ENCODE assay signal across 24 mouse cellular contexts in the genomic region with DNA sequence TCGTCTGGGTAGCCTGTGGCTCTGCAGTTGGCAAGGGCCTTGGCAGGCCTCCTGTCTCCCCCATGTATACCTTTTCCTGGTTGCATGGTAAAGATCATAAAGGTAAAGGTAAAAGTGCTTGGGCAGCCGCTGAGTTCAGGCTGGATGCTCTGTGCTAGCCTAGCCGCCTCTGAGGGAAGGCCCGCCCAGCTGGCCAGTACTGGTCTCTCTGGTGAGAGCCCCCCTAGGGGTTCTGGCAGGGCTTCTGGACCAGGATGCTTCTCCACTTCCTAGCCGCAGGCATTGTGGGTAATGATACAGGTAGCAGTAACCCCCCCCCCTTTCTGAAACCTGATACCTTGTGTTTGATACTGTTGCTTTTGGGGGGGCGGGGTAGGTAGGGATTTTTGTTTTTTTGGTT.
DNase-seq lines count a peak whose midpoint lies in the region; ATAC-seq and TF ChIP-seq lines count a peak whose summit lies in the region.
"Had no signal": no experiment of that assay in that cellular context is flagged by ENCODE, and none has a peak within 500 bp of the region (broad histone marks: within the 10 kb centered on the region; RNA-seq: fewer than 3 reads in every experiment).

No protein-coding gene starts in this region.

- TF ChIP-seq POLR2A in testis, adult 2 months (IDR thresholded peaks at IDR 0.05; ENCODE audit: control insufficient read depth, low read depth, low read length) = no peak
- TF ChIP-seq POLR2A in heart, adult 2 months (IDR thresholded peaks at IDR 0.05; ENCODE audit: insufficient read depth, low read depth, low read length) = no peak

- ATAC-seq in kidney, embryonic 14.5 days (ENCODE audit: low FRiP score, low TSS enrichment) = peak; percentile 66; the same call in 1 of the 2 replicates
- ATAC-seq in kidney, embryonic 16.5 days (ENCODE audit: low FRiP score, low TSS enrichment) = peak; percentile 63; the same call in 1 of the 2 replicates
- ATAC-seq: activated CD4-positive, CD25-positive, alpha-beta regulatory T cell, adult 4 months; CD4-positive, CD25-positive, alpha-beta regulatory T cell, adult 4 months; forebrain, embryonic 14.5 days; forebrain, embryonic 16.5 days; Patski had no signal

- intact Hi-C loops in heart, adult 2 months (cut with DNase I) = no loop called here

- H3K27me3 ChIP-seq in kidney, embryonic 14.5 days (ENCODE audit: control insufficient read depth, insufficient read depth, low read length) = no peaks in the 10 kb centered on the region
- no peaks in the 10 kb centered on the region for H3K27me3 ChIP-seq in kidney, embryonic 16.5 days (ENCODE audit: insufficient read depth, low read length)
- H3K27me3 ChIP-seq in testis, adult 2 months (ENCODE audit: control insufficient read depth, insufficient read depth, low read length) = no peaks in the 10 kb centered on the region
- no peaks in the 10 kb centered on the region for H3K27me3 ChIP-seq in heart, adult 2 months (ENCODE audit: control insufficient read depth, insufficient read depth, low read length)
- H3K27me3 ChIP-seq: CH12.LX; embryonic facial prominence, embryonic 12.5 days; forebrain, embryonic 12.5 days; Patski had no signal

- no peaks in the 10 kb centered on the region for H3K4me1 ChIP-seq in kidney, embryonic 14.5 days (ENCODE audit: control insufficient read depth, insufficient read depth, low read length)
- H3K4me1 ChIP-seq in kidney, embryonic 16.5 days (ENCODE audit: insufficient read depth, low read length) = peaks cover 10% of the 10 kb centered on the region; the same call in 1 of the 2 replicates
- H3K4me1 ChIP-seq in testis, adult 2 months (ENCODE audit: control insufficient read depth, insufficient read depth, low read length) = peaks cover 2% of the 10 kb centered on the region
- H3K4me1 ChIP-seq in heart, adult 2 months (ENCODE audit: control insufficient read depth, insufficient read depth, low read length) = no peaks in the 10 kb centered on the region; the same call in 1 of the 2 replicates
- H3K4me1 ChIP-seq: embryonic facial prominence, embryonic 12.5 days had no signal

- TF ChIP-seq CTCF in testis, adult 2 months (IDR thresholded peaks at IDR 0.05; ENCODE audit: control insufficient read depth, insufficient read depth, insufficient replicate concordance, low read depth, low read length) = no peak
- no peak for TF ChIP-seq CTCF in heart, adult 2 months (IDR thresholded peaks at IDR 0.05)

- H3K79me2 ChIP-seq in heart, adult 2 months (replicated peaks; ENCODE audit: control insufficient read depth, insufficient read depth, low read length) = no peaks in the 10 kb centered on the region

- 77% methylated on average over 6 of the region's 6 CpGs for WGBS in kidney, embryonic 14.5 days
- 79% methylated on average over 6 of the region's 6 CpGs for WGBS in kidney, embryonic 16.5 days
- WGBS in heart, adult 2 months = 93% methylated on average over 6 of the region's 6 CpGs

- H3K9ac ChIP-seq in kidney, embryonic 14.5 days (ENCODE audit: low read depth, low read length) = no peak overlapping the region
- H3K9ac ChIP-seq in kidney, embryonic 16.5 days (replicated peaks; ENCODE audit: low read length) = no peak overlapping the region
- H3K9ac ChIP-seq in heart, adult 2 months (ENCODE audit: low read depth, low read length) = no peak overlapping the region
- H3K9ac ChIP-seq: embryonic facial prominence, embryonic 12.5 days; forebrain, embryonic 12.5 days had no signal

- H3K4me3 ChIP-seq in kidney, embryonic 14.5 days (ENCODE audit: low read length) = no peak overlapping the region
- H3K4me3 ChIP-seq in kidney, embryonic 16.5 days (ENCODE audit: low read length) = no peak overlapping the region
- peak overlapping the region; percentile 58 for H3K4me3 ChIP-seq in testis, adult 2 months (ENCODE audit: control insufficient read depth, low read depth, low read length)
- no peak overlapping the region for H3K4me3 ChIP-seq in heart, adult 2 months
- H3K4me3 ChIP-seq: embryonic facial prominence, embryonic 10.5 days; embryonic facial prominence, embryonic 12.5 days; forebrain, embryonic 12.5 days had no signal

- peaks cover 32% of the 10 kb centered on the region for H3K36me3 ChIP-seq in kidney, embryonic 14.5 days (ENCODE audit: control insufficient read depth, insufficient read depth, low read length)
- H3K36me3 ChIP-seq in kidney, embryonic 16.5 days (ENCODE audit: insufficient read depth, low read length) = peaks cover 31% of the 10 kb centered on the region
- H3K36me3 ChIP-seq in testis, adult 2 months (ENCODE audit: control insufficient read depth, insufficient read depth, low read length) = no peaks in the 10 kb centered on the region
- H3K36me3 ChIP-seq in heart, adult 2 months (ENCODE audit: control insufficient read depth, insufficient read depth, low read length) = no peaks in the 10 kb centered on the region
- H3K36me3 ChIP-seq: G1E had no signal

- H3K27ac ChIP-seq in kidney, embryonic 14.5 days (ENCODE audit: low read depth, low read length) = no peak overlapping the region
- H3K27ac ChIP-seq in kidney, embryonic 16.5 days (ENCODE audit: low read length) = peak overlapping the region; percentile 43; the same call in 1 of the 2 replicates
- no peak overlapping the region for H3K27ac ChIP-seq in testis, adult 2 months (ENCODE audit: control insufficient read depth, insufficient read depth, low read depth, low read length)
- no peak overlapping the region for H3K27ac ChIP-seq in heart, adult 2 months
- H3K27ac ChIP-seq: embryonic facial prominence, embryonic 10.5 days; embryonic facial prominence, embryonic 12.5 days; forebrain, embryonic 12.5 days had no signal

- no peaks in the 10 kb centered on the region for H3K9me3 ChIP-seq in kidney, embryonic 14.5 days (ENCODE audit: control insufficient read depth, low read length)
- no peaks in the 10 kb centered on the region for H3K9me3 ChIP-seq in kidney, embryonic 16.5 days (ENCODE audit: low read length)
- H3K9me3 ChIP-seq: embryonic facial prominence, embryonic 10.5 days; embryonic facial prominence, embryonic 12.5 days; forebrain, embryonic 12.5 days had no signal

- no peak for TF ChIP-seq EP300 in heart, adult 2 months (IDR thresholded peaks at IDR 0.05; ENCODE audit: insufficient read depth, low read depth, low read length)

- DNase-seq in kidney, adult 18-20 months = no peak
- DNase-seq in kidney, postnatal 14 days = no peak
- no peak for DNase-seq in testis, postnatal 10 days (ENCODE audit: low spot score)
- no peak for DNase-seq in heart, adult 2 months
- DNase-seq: adrenal gland, adult 8-10 months; adrenal gland, postnatal 14 days; adrenal gland, postnatal 36 days; B cell, adult 2 months; cerebellum, adult 11-12 months; cerebellum, adult 2 months; cerebellum, adult 9-10 months had no signal

- H3K4me2 ChIP-seq in kidney, embryonic 14.5 days (replicated peaks; ENCODE audit: low read depth, low read length) = no peak overlapping the region
- no peak overlapping the region for H3K4me2 ChIP-seq in kidney, embryonic 16.5 days (replicated peaks; ENCODE audit: low read depth, low read length)
- H3K4me2 ChIP-seq: embryonic facial prominence, embryonic 12.5 days; forebrain, embryonic 12.5 days had no signal
